Mouse (Mus musculus) thymus, postnatal 0 days (tissue): ENCODE measurements around the gene Fggy. TPM values are rescaled to one million over a fixed set of nuclear protein-coding genes. Genes with fewer than 3 reads are reported as not detected.

Source experiments
- DNase-seq: peaks from one replicate; pipeline ENCODE4 v3.0.0-alpha.2; 2015; ENCODE audit warnings: low spot score
- polyA plus RNA-seq: library from polyadenylated mRNA; unstranded; fragments of >200 nt; fragmentation: Nextera tagmentation; extraction: Ambion mirVana; gene quantifications from 2 replicates; pipeline ENCODE4 v1.2.1, GENCODE M21; 2015

Gene Fggy
- polyA plus RNA-seq, 1 experiment from 2014 or later = 4.7 TPM

- no peak for DNase-seq
These were observed 31.5 kb downstream of the Fggy start for GRCm38 (mm10) chr4:95588722-95589283.

GRCm38 (mm10) chr4:95590878-95591277 lies 33.6 kb downstream of the Fggy start:
- DNase-seq = no peak

GRCm38 (mm10) chr4:95597208-95597607 lies 39.9 kb downstream of the Fggy start:
- no peak for DNase-seq

DNA sequence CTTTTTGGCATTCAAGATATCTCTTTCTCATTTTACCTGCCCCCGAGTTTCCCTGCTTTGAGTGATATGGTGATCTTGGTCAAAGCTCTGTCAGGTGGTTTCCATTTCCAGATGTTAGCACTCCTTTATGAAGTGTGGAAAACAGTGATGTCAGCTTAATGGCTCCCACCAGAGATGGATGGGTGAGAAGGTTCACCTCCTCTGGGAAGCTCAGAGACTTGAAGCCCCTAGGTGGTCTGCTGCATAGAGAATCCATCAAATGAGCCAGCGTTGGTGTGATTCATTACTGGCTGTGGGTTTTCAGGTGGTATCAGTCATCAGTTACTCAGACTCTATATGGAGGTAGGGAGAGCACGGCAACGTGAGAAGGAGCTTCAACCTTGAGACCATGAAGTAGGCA lies 44.5 kb downstream of the Fggy start:
- no peak for DNase-seq

GRCm38 (mm10) chr4:95603254-95603653 lies 45.9 kb downstream of the Fggy start:
- no peak for DNase-seq

DNA sequence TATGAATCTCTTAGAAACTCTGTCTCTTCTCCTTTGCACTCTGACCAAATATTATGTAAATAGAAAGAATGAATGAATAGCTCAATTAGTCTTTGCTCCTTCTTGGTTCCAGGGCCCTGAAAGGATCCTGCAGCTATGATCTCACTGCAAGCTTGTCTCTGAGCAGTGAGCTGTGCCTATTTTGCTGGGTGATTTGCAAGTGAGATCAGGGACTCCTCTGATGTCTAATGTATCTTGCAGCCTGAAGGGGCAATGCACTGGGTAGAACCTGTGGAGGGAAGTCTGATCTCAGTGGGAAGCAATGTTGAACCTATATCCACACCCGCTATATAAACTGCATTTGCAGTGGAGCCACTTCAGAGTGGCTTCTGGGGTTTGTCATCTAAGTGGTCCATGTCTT lies 53.4 kb downstream of the Fggy start:
- DNase-seq = no peak

DNA sequence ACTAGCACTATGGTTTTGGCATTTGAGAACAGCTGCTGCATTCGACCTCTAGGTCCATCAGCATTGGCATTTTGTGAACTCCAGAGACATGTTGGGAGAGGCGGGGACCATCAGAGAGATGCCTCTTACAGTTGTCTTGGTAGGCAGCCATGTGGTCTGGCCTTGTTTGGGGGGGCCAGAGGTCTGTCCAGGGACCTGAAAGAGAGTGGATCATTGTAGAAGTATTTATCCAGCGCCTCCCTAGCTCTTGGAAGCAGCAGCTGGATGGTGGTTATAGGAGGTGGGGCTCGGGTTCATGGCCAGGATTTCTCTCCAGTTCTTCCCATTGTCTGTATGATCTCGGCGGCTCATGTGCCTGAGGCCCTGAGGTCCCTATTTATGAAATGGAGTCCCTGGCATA lies 54.1 kb downstream of the Fggy start:
- no peak for DNase-seq

GRCm38 (mm10) chr4:95621046-95621445 lies 63.7 kb downstream of the Fggy start:
- DNase-seq = no peak

GRCm38 (mm10) chr4:95624696-95625095 lies 67.4 kb downstream of the Fggy start:
- no peak for DNase-seq

- no peak for DNase-seq
These were observed 68.3 kb downstream of the Fggy start for GRCm38 (mm10) chr4:95625651-95626050.

DNA sequence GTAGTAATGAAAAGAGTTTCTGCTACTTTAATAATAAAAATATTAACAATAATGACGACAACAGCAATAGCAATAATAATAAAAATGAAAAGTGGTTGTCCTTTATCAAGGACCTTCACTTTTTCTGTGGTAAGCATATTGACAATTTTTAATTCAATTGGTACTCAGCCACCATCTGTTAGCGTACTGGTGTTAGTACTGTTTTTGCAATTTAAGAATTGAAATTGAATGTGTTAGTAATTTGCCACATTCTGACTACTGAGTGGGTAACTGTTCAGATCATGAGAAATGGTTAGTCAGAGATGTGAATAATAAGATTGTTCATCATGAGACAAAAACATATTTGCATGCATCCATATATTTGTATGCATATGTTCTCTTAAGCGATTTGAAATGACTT lies 68.9 kb downstream of the Fggy start:
- DNase-seq = no peak

DNA sequence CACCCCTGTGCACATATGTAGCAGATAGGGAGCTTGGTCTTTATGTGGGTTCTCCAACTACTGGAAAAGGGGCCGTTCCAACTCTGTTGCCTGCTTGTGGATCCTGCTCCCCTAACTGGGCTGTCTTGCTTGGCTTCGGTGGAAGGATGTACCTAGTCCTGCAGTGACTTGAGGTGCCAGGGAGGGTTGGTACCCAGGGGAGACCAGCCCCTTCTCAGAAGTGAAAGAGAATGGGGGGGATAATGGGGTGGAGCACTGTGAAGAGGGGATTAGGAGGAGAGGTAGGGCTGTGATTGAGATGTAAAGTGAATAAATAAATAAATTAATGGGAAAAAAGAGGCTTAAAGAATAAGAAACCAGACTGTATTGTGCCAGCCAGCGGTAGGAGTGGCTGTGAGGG lies 77.6 kb downstream of the Fggy start:
- DNase-seq = no peak

- no peak for DNase-seq
These were observed 79.8 kb downstream of the Fggy start for GRCm38 (mm10) chr4:95636937-95637749.

GRCm38 (mm10) chr4:95638063-95638462 lies 80.8 kb downstream of the Fggy start:
- DNase-seq = no peak

- DNase-seq = no peak
These were observed 83.5 kb downstream of the Fggy start for GRCm38 (mm10) chr4:95640831-95641230.

DNA sequence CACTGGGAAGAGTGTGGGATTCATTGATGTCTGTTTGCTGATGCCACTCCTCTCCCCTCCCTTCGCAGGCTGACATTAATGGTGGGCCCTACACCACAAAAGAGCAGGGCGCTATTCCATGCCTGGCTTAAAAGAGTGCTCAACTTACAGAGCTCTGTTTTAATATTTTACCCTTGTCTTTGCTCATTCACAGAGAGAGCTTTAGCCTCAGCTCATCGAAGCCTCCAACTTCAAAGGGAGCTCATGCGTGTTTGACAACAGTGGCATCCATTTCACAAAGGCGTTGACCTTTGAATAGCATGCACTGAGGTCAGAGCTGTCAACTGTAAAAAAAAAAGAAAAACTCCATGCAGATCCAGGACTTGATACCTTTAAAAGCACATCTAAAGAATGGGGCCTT lies 86.7 kb downstream of the Fggy start:
- DNase-seq = no peak

DNA sequence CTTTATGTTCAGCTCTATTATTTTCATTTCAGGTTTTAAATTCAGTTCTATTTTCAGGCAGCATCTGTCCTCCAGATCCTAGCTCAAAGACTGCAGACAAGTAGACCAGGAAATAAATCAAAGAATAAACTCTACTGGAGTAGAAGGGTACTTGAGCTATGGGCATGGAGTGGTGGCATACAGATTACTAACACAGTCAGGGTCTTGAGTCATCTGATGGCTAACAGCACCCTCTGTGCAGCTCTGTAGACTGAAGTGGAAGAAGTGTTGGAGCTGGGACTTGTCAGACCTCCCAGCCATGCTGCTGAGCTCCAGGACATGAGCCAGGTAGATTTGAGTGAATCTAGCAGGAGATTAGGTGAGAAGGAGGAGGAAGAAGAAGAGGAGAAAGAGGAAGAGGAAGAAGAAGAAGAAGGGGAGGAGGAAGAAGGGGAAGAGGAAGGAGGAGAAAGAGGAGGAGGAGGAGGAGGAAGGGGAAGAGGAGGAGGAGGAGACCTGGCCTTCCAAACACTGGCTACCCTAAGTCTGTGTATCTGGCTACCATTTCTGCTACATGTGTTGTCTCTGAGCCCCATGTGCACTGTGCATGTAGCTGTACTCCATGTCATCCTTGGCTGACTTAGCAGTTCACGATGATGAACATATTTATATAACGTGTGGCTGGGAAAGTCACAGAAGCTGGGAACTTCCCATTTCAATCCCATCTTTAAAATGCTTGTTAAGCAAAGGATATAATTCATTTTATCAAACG lies 91.7 kb downstream of the Fggy start:
- DNase-seq = no peak

- no peak for DNase-seq
These were observed 92.2 kb downstream of the Fggy start for GRCm38 (mm10) chr4:95649552-95649905.

DNA sequence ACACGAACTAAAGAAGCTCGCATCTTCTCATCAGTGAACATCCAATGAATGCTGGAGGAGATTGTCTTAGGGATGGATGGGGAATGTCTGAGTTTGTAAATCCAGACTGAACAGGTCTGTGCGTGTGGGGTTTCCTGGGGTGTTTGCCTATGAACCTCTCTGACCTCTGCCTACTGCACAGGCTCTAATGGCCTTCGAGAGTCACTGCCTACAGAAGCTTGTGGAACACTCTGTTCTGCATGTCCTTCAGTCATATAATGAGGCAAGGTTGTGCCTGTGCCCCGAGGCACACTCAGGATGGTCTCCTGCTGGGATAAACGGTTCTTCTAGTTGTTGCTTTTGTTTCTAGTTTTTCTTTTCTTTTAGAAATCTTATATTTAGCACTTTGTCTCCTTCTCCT lies 92.7 kb downstream of the Fggy start:
- no peak for DNase-seq

DNA sequence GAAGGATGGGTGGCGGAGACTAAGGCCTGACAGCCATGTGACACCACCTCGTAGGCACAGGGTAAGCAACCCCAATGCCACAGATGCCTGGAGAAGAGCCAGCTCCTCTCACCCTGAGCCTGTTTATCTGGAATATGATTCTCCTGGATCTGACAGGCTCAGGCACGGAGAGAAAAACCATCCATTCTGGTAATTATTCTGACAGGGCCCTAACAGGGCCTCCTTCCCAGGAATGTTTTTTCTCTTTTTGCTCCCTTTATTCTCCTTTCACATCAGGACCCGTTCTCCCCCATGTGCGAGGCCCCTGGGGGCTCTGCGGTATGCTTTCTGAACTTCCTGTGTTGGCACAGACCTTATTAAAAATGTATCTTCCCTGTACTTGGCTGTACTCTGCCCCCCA lies 94.7 kb downstream of the Fggy start:
- no peak for DNase-seq

GRCm38 (mm10) chr4:95653296-95653912 lies 96.1 kb downstream of the Fggy start:
- no peak for DNase-seq

DNA sequence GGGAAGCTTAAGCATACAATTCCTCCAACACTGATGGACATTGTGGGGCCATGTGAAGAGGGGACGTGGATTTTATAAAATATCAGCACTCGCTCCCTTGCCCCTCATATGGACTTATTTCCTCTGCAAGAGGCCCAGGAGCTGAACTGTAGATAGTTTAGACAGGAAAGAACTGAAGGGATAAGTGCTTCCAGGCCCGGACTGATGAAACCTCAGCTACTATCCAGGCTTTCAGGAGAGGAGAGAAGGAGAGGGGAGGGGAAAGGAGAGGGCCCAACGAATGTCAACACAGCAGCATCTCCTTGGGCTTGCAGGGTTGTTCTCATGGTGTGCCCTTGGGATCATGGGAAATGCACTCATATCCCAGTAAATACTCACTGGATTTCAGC lies 96.6 kb downstream of the Fggy start:
- no peak for DNase-seq
